Mouse (Mus musculus) CD4-positive, CD25-positive, alpha-beta regulatory T cell, adult 9 weeks (primary cell): ENCODE measurements around the gene Krtap5-3. TPM values are rescaled to one million over a fixed set of nuclear protein-coding genes. Genes with fewer than 3 reads are reported as not detected.

ENCODE experiments used
- polyA plus RNA-seq: library from polyadenylated mRNA; unstranded; fragments of 100-300 nt; shearing (Covaris generic); gene quantifications from one replicate; pipeline ENCODE4 v1.2.1, GENCODE M21; 2017

Krtap5-3 gene
- polyA plus RNA-seq = not detected

GRCm38 (mm10) chr7:142201064-142201463, at the start of gene Krtap5-3:
Gene Krtap5-3, plus strand, starts transcription at chr7:142201364.

DNA sequence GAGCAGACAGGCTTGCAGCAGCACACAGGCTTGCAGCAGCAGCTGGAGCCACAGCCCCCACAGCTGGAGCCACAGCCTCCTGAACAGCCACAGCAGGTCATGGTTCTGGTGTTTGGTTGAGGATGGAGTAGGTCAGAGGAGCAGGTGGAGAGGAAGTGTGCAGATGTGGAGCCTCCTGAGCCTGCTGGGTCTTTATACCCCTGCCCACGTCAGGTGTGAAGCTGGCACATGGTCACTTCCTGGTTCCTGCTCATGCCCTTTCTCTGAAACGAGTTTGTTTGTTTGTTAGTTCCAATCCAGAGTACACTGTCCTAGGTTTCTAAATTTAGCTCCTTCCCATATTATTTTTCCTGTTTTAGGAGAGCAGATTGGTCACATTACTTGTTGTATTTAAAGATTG, 44.2 kb upstream of the Krtap5-3 start, which contains the start of gene Gm29735:
Gene Gm29735, minus strand, starts transcription at position 101 of the 400 bp plus-strand sequence.

DNA sequence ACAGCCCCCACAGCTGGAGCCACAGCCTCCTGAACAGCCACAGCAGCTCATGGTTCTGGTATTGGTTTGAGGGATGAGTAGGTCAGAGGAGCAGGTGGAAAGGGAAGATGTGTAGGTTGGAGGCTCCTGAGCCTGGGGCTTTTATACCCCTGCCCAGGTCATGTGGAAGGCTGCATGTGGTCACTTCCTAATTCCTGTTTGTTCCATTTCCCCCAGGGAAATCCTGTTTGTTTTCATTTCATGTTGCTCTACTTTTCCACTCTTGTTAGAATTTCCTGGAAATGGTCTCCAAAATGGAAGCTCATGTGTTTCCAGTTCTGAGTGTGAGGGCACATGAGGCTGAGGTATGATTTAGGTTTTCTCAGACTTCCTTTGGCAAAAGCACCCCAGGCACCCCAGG, 35.5 kb upstream of the Krtap5-3 start, which contains the start of gene Gm4553:
Gene Gm4553, minus strand, starts transcription at position 101 of the 400 bp plus-strand sequence.

GRCm38 (mm10) chr7:142175905-142176304, 25.3 kb upstream of the Krtap5-3 start, which contains the start of gene Krtap5-2:
Gene Krtap5-2, minus strand, starts transcription at chr7:142176005.

DNA sequence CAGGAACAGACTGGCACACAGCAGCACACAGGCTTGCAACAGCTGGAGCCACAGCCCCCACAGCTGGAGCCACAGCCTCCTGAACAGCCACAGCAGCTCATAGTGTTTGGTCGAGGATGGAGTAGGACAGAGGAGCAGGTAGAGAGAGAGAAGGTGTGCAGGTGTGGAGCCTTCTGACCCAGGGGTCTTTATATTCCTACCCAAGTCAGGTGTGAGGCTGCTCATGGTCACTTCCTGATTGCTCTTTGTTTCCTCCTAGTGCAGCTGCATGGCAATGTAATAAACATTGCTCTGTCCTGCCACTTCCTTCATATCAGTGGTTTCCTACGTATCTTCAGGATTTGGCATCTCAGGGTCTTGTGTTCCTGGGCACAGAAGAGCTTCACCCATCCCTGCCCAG, 10.9 kb upstream of the Krtap5-3 start, which contains the start of gene Gm10153:
Gene Gm10153, minus strand, starts transcription at position 101 of the 400 bp plus-strand sequence.

DNA sequence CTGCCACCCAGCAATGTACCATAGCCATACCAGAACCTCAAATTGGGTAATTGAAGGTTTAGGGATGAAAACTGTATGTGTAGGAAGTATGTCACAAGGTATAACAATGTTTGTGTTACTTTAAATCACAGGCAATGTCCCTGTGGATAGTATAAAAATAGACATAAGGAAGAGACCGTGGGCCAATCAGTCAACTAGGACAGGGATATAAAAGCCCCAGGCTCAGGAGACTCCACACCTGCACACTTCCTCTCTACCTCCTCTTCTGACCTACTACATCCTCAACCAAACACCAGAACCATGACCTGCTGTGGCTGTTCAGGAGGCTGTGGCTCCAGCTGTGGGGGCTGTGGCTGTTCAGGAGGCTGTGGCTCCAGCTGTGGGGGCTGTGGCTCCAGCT, 10.4 kb downstream of the Krtap5-3 start, which contains the start of gene Gm7579:
Gene Gm7579, plus strand, starts transcription at position 301 of the 400 bp plus-strand sequence.

GRCm38 (mm10) chr7:142229871-142230270, 28.7 kb downstream of the Krtap5-3 start, which contains the start of gene Krtap5-5:
Gene Krtap5-5, minus strand, starts transcription at chr7:142229971.

GRCm38 (mm10) chr7:142240978-142241377, 39.8 kb downstream of the Krtap5-3 start, which contains the start of gene Gm40460:
Gene Gm40460, minus strand, starts transcription at chr7:142241078.

Other genes with a start within 250 kb of the Krtap5-3 start
- gene Mob2, start 140.3 kb upstream of the Krtap5-3 start, polyA plus RNA-seq = 91.6 TPM
- gene Dusp8, start 105.5 kb upstream of the Krtap5-3 start, polyA plus RNA-seq = not detected
- gene Gm45618, start 80.6 kb upstream of the Krtap5-3 start, polyA plus RNA-seq = not detected
- gene Gm39115, start 65.3 kb upstream of the Krtap5-3 start, polyA plus RNA-seq = not detected
- not detected for gene Gm45337, start 56.8 kb upstream of the Krtap5-3 start, polyA plus RNA-seq
- not detected for gene Gm29735, start 44.3 kb upstream of the Krtap5-3 start, polyA plus RNA-seq
- not detected for gene Gm4553, start 35.6 kb upstream of the Krtap5-3 start, polyA plus RNA-seq
- gene Krtap5-2, start 25.4 kb upstream of the Krtap5-3 start, polyA plus RNA-seq = not detected
- not detected for gene Gm10153, start 11.0 kb upstream of the Krtap5-3 start, polyA plus RNA-seq
- not detected for gene Gm7579, start 10.5 kb downstream of the Krtap5-3 start, polyA plus RNA-seq
- not detected for gene Krtap5-5, start 28.6 kb downstream of the Krtap5-3 start, polyA plus RNA-seq
- not detected for gene Gm40460, start 39.7 kb downstream of the Krtap5-3 start, polyA plus RNA-seq
- gene Gm2431, start 57.0 kb downstream of the Krtap5-3 start, polyA plus RNA-seq = not detected
- gene Gm4559, start 73.0 kb downstream of the Krtap5-3 start, polyA plus RNA-seq = not detected
- gene Krtap5-1, start 95.8 kb downstream of the Krtap5-3 start, polyA plus RNA-seq = not detected
- not detected for gene Krtap5-4, start 102.2 kb downstream of the Krtap5-3 start, polyA plus RNA-seq
- gene Ifitm10, start 172.4 kb downstream of the Krtap5-3 start, polyA plus RNA-seq = 4.2 TPM
- gene Gm49369, start 181.3 kb downstream of the Krtap5-3 start, polyA plus RNA-seq = 2.0 TPM
- 438 TPM for gene Ctsd, start 186.7 kb downstream of the Krtap5-3 start, polyA plus RNA-seq
- not detected for gene Syt8, start 233.5 kb downstream of the Krtap5-3 start, polyA plus RNA-seq
- gene Tnni2, start 240.4 kb downstream of the Krtap5-3 start, polyA plus RNA-seq = not detected